Mouse (Mus musculus) stomach, embryonic 14.5 days (tissue): ENCODE results near the gene Fto. TPM values are rescaled to one million over a fixed set of nuclear protein-coding genes. Genes with fewer than 3 reads are reported as not detected.

Source experiments
- ATAC-seq: fragments of 200-750 bp; cut with Nextera tagmentation; 2 replicates; pipeline ENCODE4 v1.8.0; 2017; ENCODE audit warnings: low read depth, moderate TSS enrichment; ENCODE audit not compliant: insufficient number of reproducible peaks, insufficient read depth, low FRiP score
- H3K27ac ChIP-seq: fragments of 300-500 bp; sonication (generic); 2 replicates; pipeline ENCODE4 v1.5.1; 2014; ENCODE audit warnings: mild to moderate bottlenecking, low read length, moderate library complexity, mixed read lengths
- H3K27me3 ChIP-seq: fragments of 300-500 bp; sonication (generic); 2 replicates; pipeline ENCODE4 v1.6.1; 2014; ENCODE audit warnings: low read length, control low read depth, mixed read lengths; ENCODE audit not compliant: control insufficient read depth, insufficient read depth
- H3K36me3 ChIP-seq: fragments of 300-500 bp; sonication (generic); 2 replicates; pipeline ENCODE4 v1.6.1; 2014; ENCODE audit warnings: mild to moderate bottlenecking, control low read depth, low read length, moderate library complexity, mixed read lengths; ENCODE audit not compliant: control insufficient read depth, insufficient read depth
- H3K4me1 ChIP-seq: fragments of 300-500 bp; sonication (generic); 2 replicates; pipeline ENCODE4 v1.6.1; 2014; ENCODE audit warnings: low read length, control low read depth, mixed read lengths; ENCODE audit not compliant: control insufficient read depth, insufficient read depth
- H3K4me2 ChIP-seq: fragments of 300-500 bp; sonication (generic); replicated peaks from 2 replicates; pipeline ENCODE4 v1.6.1; 2014; ENCODE audit warnings: low read depth, low read length, control low read depth
- H3K4me3 ChIP-seq: fragments of 300-500 bp; sonication (generic); 2 replicates; pipeline ENCODE4 v1.5.1; 2014; ENCODE audit warnings: low read depth, low read length, control low read depth
- H3K9ac ChIP-seq: fragments of 300-500 bp; sonication (generic); replicated peaks from 2 replicates; pipeline ENCODE4 v1.6.1; 2014; ENCODE audit warnings: low read depth, mild to moderate bottlenecking, control low read depth, low read length, moderate library complexity, mixed read lengths
- H3K9me3 ChIP-seq: fragments of 300-500 bp; sonication (generic); 2 replicates; pipeline ENCODE4 v1.6.1; 2016; ENCODE audit warnings: low read depth, low read length, control low read depth; ENCODE audit not compliant: control insufficient read depth
- WGBS: fragments of 180-500 bp; shearing (Covaris S2); extraction: QIAGEN DNeasy Blood & Tissue Kit; methylation state at CpG from one replicate; pipeline ENCODE4 v1.1.7; 2014; 5-methylcytosine and 5-hydroxymethylcytosine counted together
- polyA plus RNA-seq: library from polyadenylated mRNA; unstranded; fragments of >200 nt; fragmentation: Nextera tagmentation; extraction: Ambion mirVana; gene quantifications from 2 replicates; pipeline ENCODE4 v1.2.1, GENCODE M21; 2014

Gene Fto
- polyA plus RNA-seq, 1 experiment from 2014 or later: 89.6 TPM

DNA sequence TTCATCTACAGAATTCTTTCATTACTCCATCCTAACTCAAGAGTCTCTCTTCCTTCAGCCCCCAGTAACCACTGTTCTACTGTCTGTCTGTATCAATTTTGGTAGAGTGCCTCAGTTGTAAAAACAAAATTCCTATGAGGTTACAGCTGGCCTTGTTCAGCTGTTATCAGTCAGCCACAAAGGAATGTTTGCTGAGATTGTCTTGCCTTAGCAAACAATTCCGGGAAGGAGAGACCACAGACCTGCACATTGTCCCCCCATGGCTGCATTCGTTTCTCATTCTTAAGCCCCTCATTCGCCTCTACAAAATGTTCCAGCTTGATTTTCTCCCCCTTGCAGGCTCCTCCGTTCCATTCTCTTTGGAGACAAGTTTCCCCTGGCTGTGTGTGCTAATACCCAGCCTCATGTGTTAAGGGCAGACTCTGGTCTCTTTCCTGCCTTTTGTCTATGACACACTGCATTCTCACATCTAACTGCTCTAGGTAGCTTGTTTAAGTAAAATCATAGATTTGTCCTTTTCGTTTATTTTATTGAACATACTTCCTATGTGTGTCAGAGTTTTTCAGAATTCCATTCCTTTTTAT is 111.3 kb downstream of the Fto start:
- no peaks in the 10 kb centered on the region for H3K36me3 ChIP-seq
- no peak overlapping the region for H3K4me2 ChIP-seq
- no peaks in the 10 kb centered on the region for H3K9me3 ChIP-seq
- 57% methylated on average over 5 of the region's 5 CpGs for WGBS
- no peak overlapping the region for H3K9ac ChIP-seq
- H3K4me3 ChIP-seq: no peak overlapping the region
- H3K4me1 ChIP-seq: no peaks in the 10 kb centered on the region
- ATAC-seq: no peak
- H3K27ac ChIP-seq: no peak overlapping the region
- no peaks in the 10 kb centered on the region for H3K27me3 ChIP-seq

DNA sequence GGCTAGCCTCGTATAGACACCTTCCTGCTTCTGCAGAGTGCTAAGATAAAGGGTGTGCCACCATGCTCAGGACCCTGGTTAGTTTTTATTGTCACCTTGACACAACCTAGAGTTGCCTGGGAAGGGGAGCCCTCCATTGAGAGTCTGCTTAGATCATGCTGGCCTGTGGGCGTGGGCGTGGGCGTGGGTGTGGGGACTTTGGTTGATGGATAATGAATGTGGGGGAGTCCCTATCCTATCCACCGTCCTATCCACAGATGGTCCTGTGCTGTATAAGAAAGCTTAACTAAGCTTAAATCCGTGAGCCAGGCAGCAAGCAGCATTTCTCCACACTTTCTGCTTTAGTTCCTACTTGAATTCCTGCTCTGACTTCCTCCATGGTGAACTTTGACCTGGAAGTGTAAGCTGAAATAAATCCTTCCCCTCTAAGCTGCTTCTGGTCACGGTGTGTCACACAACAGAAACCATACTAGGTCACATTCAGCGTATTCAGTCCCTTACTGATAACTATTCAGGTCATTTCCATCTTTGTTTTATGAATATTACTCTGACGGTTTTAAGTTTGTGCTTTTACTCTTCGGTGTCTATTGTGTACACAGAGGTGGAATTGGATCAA is 112.0 kb downstream of the Fto start:
- 76% methylated on average over 10 of the region's 10 CpGs for WGBS
- Histone ChIP-seq H3K4me3 (no peak overlapping the region), H3K27me3 (no peaks in the 10 kb centered on the region), H3K27ac (no peak overlapping the region), H3K36me3 (no peaks in the 10 kb centered on the region), H3K4me1 (no peaks in the 10 kb centered on the region), H3K4me2 (no peak overlapping the region), H3K9me3 (no peaks in the 10 kb centered on the region), H3K9ac (no peak overlapping the region)
- no peak for ATAC-seq

GRCm38 (mm10) chr8:91426496-91426895 is 113.2 kb downstream of the Fto start:
- H3K9me3 ChIP-seq: no peaks in the 10 kb centered on the region

DNA sequence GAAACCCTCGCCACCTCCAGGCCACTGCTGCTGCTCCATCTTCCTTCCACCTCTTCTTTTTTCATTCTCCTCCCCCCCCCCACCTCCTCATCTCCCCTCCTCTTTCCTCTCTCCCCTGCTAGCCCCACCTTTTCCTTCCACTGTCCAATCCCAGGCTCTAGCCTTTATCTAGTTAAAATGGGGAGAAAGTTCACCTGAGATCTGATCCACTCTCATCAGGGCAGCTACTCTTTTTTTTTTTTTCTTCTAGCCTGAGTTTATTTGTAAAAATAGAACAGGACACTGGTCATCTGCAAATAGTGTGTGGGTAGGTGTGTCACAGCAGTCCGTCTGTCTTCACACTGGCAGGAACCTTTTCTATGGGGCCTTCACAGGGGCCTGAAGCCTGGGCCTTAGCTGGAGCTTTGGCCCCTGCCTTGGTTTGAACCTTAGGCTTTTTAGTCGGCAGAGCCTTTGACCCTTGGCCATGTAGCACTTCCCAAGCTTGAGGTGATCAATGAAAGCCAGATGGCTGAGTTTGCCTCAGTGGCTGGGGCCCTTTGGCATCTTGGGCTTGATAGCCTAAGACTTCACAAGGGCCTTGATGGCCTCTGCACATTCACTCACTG is 117.1 kb downstream of the Fto start:
- Histone ChIP-seq H3K27ac (no peak overlapping the region), H3K36me3 (no peaks in the 10 kb centered on the region; the same call in 1 of the 2 replicates), H3K4me2 (no peak overlapping the region), H3K27me3 (no peaks in the 10 kb centered on the region), H3K9ac (no peak overlapping the region), H3K4me1 (no peaks in the 10 kb centered on the region), H3K9me3 (peaks cover 6% of the 10 kb centered on the region; the same call in 1 of the 2 replicates), H3K4me3 (no peak overlapping the region)
- 92% methylated on average over 3 of the region's 3 CpGs for WGBS
- no peak for ATAC-seq

More at GRCm38 (mm10) chr8:91426496-91426895, 113.2 kb downstream of the Fto start:
- WGBS: 65% methylated on average over 1 of the region's 1 CpGs
- Histone ChIP-seq H3K27me3 (no peaks in the 10 kb centered on the region), H3K4me3 (no peak overlapping the region), H3K36me3 (no peaks in the 10 kb centered on the region; the same call in 1 of the 2 replicates), H3K9ac (no peak overlapping the region), H3K4me2 (no peak overlapping the region), H3K27ac (no peak overlapping the region), H3K4me1 (no peaks in the 10 kb centered on the region)
- no peak for ATAC-seq

- 96% methylated on average over 15 of the region's 15 CpGs for WGBS
- Histone ChIP-seq H3K27me3 (no peaks in the 10 kb centered on the region), H3K27ac (no peak overlapping the region), H3K4me3 (no peak overlapping the region), H3K4me1 (no peaks in the 10 kb centered on the region), H3K4me2 (no peak overlapping the region), H3K36me3 (no peaks in the 10 kb centered on the region), H3K9me3 (peaks cover 6% of the 10 kb centered on the region; the same call in 1 of the 2 replicates), H3K9ac (no peak overlapping the region)
- ATAC-seq: no peak
These were observed 122.7 kb downstream of the Fto start for GRCm38 (mm10) chr8:91436036-91436435.

DNA sequence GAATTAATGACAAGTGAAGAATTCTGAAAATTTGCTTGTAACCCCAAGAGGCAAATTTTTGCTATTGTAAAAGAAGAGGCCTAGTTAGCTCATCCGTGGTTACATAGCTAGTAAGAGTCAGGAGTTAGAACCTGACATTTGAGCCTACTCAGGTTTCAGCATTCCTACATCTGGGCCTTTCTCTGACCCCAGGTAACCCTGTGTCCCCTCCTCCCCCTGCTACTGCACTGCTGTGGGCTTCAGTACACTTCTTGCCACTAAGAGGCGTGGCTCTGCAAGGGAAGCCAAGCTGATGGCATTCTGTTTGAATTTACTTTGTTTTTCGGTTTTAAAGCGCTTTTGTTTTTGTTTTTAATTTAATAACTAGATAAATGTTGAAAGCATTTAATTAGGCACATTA is 130.6 kb downstream of the Fto start:
- H3K4me1 ChIP-seq: peaks cover 14% of the 10 kb centered on the region
- H3K4me2 ChIP-seq: no peak overlapping the region
- no peak overlapping the region for H3K4me3 ChIP-seq
- H3K9ac ChIP-seq: no peak overlapping the region
- ATAC-seq: no peak
- no peaks in the 10 kb centered on the region for H3K9me3 ChIP-seq
- H3K36me3 ChIP-seq: no peaks in the 10 kb centered on the region; the same call in 1 of the 2 replicates
- WGBS: 63% methylated on average over 4 of the region's 4 CpGs
- no peaks in the 10 kb centered on the region for H3K27me3 ChIP-seq
- no peak overlapping the region for H3K27ac ChIP-seq

GRCm38 (mm10) chr8:91444636-91445410 is 131.5 kb downstream of the Fto start:
- WGBS: 49% methylated on average over 11 of the region's 11 CpGs
- Histone ChIP-seq H3K27me3 (no peaks in the 10 kb centered on the region), H3K4me2 (no peak overlapping the region)

DNA sequence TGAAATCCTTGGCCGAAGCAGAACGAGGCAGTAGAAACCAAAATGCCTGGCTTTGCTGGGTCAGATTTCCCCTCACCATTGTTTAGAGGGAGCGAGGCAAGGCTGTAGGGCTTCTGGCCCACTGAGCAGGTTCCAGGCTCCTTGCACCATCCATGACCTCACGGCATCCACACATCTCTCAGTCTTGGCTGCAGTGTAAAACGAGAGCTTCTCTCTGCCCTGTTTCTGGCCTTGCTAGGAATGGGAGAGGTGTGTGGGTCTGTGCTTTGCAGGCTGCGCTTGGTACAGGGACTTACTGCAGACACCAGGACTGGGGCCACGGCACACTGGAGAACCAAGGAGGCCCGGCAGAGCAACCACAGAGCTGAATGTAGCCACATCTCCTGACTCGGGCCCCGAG is 132.2 kb downstream of the Fto start:
- peaks cover 14% of the 10 kb centered on the region for H3K4me1 ChIP-seq
- no peak overlapping the region for H3K9ac ChIP-seq
- H3K4me2 ChIP-seq: no peak overlapping the region
- H3K27ac ChIP-seq: peak overlapping the region; percentile 3; the same call in 1 of the 2 replicates
- ATAC-seq: no peak
- H3K27me3 ChIP-seq: no peaks in the 10 kb centered on the region
- 68% methylated on average over 10 of the region's 10 CpGs for WGBS
- H3K9me3 ChIP-seq: no peaks in the 10 kb centered on the region
- no peak overlapping the region for H3K4me3 ChIP-seq
- H3K36me3 ChIP-seq: no peaks in the 10 kb centered on the region; the same call in 1 of the 2 replicates

More at GRCm38 (mm10) chr8:91444636-91445410, 131.5 kb downstream of the Fto start:
- no peaks in the 10 kb centered on the region for H3K9me3 ChIP-seq
- no peaks in the 10 kb centered on the region; the same call in 1 of the 2 replicates for H3K36me3 ChIP-seq
- ATAC-seq: no peak
- no peak overlapping the region for H3K9ac ChIP-seq
- H3K4me3 ChIP-seq: no peak overlapping the region
- H3K4me1 ChIP-seq: peaks cover 14% of the 10 kb centered on the region
- peak overlapping the region; percentile 3; the same call in 1 of the 2 replicates for H3K27ac ChIP-seq
